ENCODE assay signal across 23 mouse cellular contexts in genomic region chr9:7934419-7934818, GRCm38 (mm10).
DNase-seq lines count a peak whose midpoint lies in the region; ATAC-seq lines count a peak whose summit lies in the region.
"Had no signal": no experiment of that assay in that cellular context is flagged by ENCODE, and none has a peak within 500 bp of the region (broad histone marks: within the 10 kb centered on the region; RNA-seq: fewer than 3 reads in every experiment).

No protein-coding gene starts in this region.

- H3K9ac ChIP-seq in forebrain, embryonic 11.5 days (ENCODE audit: low read length), result no peak overlapping the region
- no peak overlapping the region for H3K9ac ChIP-seq in forebrain, embryonic 12.5 days
- H3K9ac ChIP-seq in midbrain, embryonic 16.5 days (ENCODE audit: low read depth, low read length), result no peak overlapping the region
- H3K9ac ChIP-seq: forebrain, embryonic 15.5 days; kidney, embryonic 15.5 days; limb, embryonic 15.5 days; liver, embryonic 15.5 days; neural tube, embryonic 15.5 days had no signal

- intact Hi-C loops in left cerebral cortex, postnatal 36 days (cut with DNase I), result no loop called here
- intact Hi-C loops in left cerebral cortex, postnatal 4 days (cut with DNase I), result no loop called here

- no peak overlapping the region for H3K4me2 ChIP-seq in forebrain, embryonic 11.5 days (ENCODE audit: low read depth, low read length, severe bottlenecking)
- no peak overlapping the region for H3K4me2 ChIP-seq in forebrain, embryonic 12.5 days
- H3K4me2 ChIP-seq in midbrain, embryonic 16.5 days (ENCODE audit: low read length), result no peak overlapping the region
- H3K4me2 ChIP-seq: forebrain, embryonic 15.5 days; kidney, embryonic 15.5 days; limb, embryonic 15.5 days; liver, embryonic 15.5 days; neural tube, embryonic 15.5 days had no signal

- H3K27ac ChIP-seq in forebrain, embryonic 11.5 days (ENCODE audit: low read depth, low read length), result no peak overlapping the region
- no peak overlapping the region for H3K27ac ChIP-seq in forebrain, embryonic 12.5 days
- no peak overlapping the region for H3K27ac ChIP-seq in hindbrain, embryonic 10.5 days
- H3K27ac ChIP-seq in midbrain, embryonic 16.5 days (ENCODE audit: low read length), result no peak overlapping the region
- H3K27ac ChIP-seq: forebrain, embryonic 15.5 days; gastrocnemius, adult 2 months; kidney, embryonic 15.5 days; limb, embryonic 15.5 days; liver, embryonic 15.5 days; neural tube, embryonic 15.5 days had no signal

- no peak for ATAC-seq in forebrain, embryonic 11.5 days (replicated peaks; ENCODE audit: low FRiP score)
- ATAC-seq in forebrain, embryonic 12.5 days (ENCODE audit: low FRiP score), result no peak
- no peak for ATAC-seq in midbrain, embryonic 16.5 days
- ATAC-seq: forebrain, embryonic 15.5 days; hindbrain, embryonic 16.5 days; intestine, postnatal 0 days; lung, postnatal 0 days had no signal

- H3K27me3 ChIP-seq in forebrain, embryonic 11.5 days (ENCODE audit: control insufficient read depth, insufficient read depth, low read length), result no peaks in the 10 kb centered on the region
- no peaks in the 10 kb centered on the region for H3K27me3 ChIP-seq in forebrain, embryonic 12.5 days
- no peaks in the 10 kb centered on the region for H3K27me3 ChIP-seq in hindbrain, embryonic 10.5 days (ENCODE audit: insufficient read depth, poor library complexity, severe bottlenecking)
- H3K27me3 ChIP-seq in midbrain, embryonic 16.5 days (ENCODE audit: control insufficient read depth, insufficient read depth, low read depth, low read length), result no peaks in the 10 kb centered on the region
- H3K27me3 ChIP-seq: forebrain, embryonic 15.5 days; kidney, embryonic 15.5 days; limb, embryonic 15.5 days; liver, embryonic 15.5 days; neural tube, embryonic 15.5 days had no signal

- H3K9me3 ChIP-seq in forebrain, embryonic 11.5 days (ENCODE audit: control insufficient read depth, low read length), result peaks cover 11% of the 10 kb centered on the region
- peaks cover 11% of the 10 kb centered on the region for H3K9me3 ChIP-seq in forebrain, embryonic 12.5 days
- peaks cover 26% of the 10 kb centered on the region for H3K9me3 ChIP-seq in hindbrain, embryonic 10.5 days
- H3K9me3 ChIP-seq in midbrain, embryonic 16.5 days (replicated peaks; ENCODE audit: control insufficient read depth, low read length, poor library complexity, severe bottlenecking), result 0 out of 2 replicates have a peak, but pooled peaks cover 2% of the 10 kb centered on the region
- H3K9me3 ChIP-seq: G1E; liver, embryonic 15.5 days; neural tube, embryonic 15.5 days had no signal

- no peaks in the 10 kb centered on the region for H3K4me1 ChIP-seq in forebrain, embryonic 11.5 days (replicated peaks; ENCODE audit: control insufficient read depth, insufficient read depth, low read length)
- no peaks in the 10 kb centered on the region for H3K4me1 ChIP-seq in forebrain, embryonic 12.5 days
- H3K4me1 ChIP-seq in hindbrain, embryonic 10.5 days (replicated peaks), result no peaks in the 10 kb centered on the region
- H3K4me1 ChIP-seq in midbrain, embryonic 16.5 days (ENCODE audit: control insufficient read depth, insufficient read depth, low read length), result no peaks in the 10 kb centered on the region
- H3K4me1 ChIP-seq: forebrain, embryonic 15.5 days; kidney, embryonic 15.5 days; liver, embryonic 15.5 days had no signal

- DNase-seq in forebrain, embryonic 11.5 days (ENCODE audit: low spot score), result peak; percentile 28
- DNase-seq in left cerebral cortex, postnatal 36 days (ENCODE audit: low spot score in 2 of 2), result peak; percentile 44 to 51
- DNase-seq in left cerebral cortex, postnatal 4 days, result no peak
- DNase-seq in cerebellum, adult 9-10 months, result peak; percentile 25
- no peak for DNase-seq in hindbrain, embryonic 10.5 days (ENCODE audit: low spot score)
- DNase-seq: adrenal gland, postnatal 25 days; gastrocnemius, adult 2 months; heart, postnatal 4 days; kidney, postnatal 4 days; midbrain, embryonic 14.5 days; thymus, postnatal 25 days had no signal

- H3K4me3 ChIP-seq in forebrain, embryonic 11.5 days (ENCODE audit: low read depth, low read length), result no peak overlapping the region
- no peak overlapping the region for H3K4me3 ChIP-seq in forebrain, embryonic 12.5 days (replicated peaks)
- no peak overlapping the region for H3K4me3 ChIP-seq in hindbrain, embryonic 10.5 days
- no peak overlapping the region for H3K4me3 ChIP-seq in midbrain, embryonic 16.5 days (ENCODE audit: low read depth, low read length)
- H3K4me3 ChIP-seq: forebrain, embryonic 15.5 days; gastrocnemius, adult 2 months; kidney, embryonic 15.5 days; limb, embryonic 15.5 days; liver, embryonic 15.5 days; myocyte; neural tube, embryonic 15.5 days had no signal

- peaks cover 30% of the 10 kb centered on the region for H3K36me3 ChIP-seq in forebrain, embryonic 11.5 days (ENCODE audit: control insufficient read depth, insufficient read depth, low read length)
- H3K36me3 ChIP-seq in forebrain, embryonic 12.5 days (replicated peaks), result peaks cover 71% of the 10 kb centered on the region
- peaks cover 98% of the 10 kb centered on the region for H3K36me3 ChIP-seq in hindbrain, embryonic 10.5 days
- peaks cover 3% of the 10 kb centered on the region; the same call in 1 of the 2 replicates for H3K36me3 ChIP-seq in midbrain, embryonic 16.5 days (ENCODE audit: control insufficient read depth, insufficient read depth, low read length)
- H3K36me3 ChIP-seq: G1E had no signal

- 93% methylated on average over 10 of the region's 10 CpGs for WGBS in forebrain, embryonic 11.5 days
- 96% methylated on average over 10 of the region's 10 CpGs for WGBS in forebrain, embryonic 12.5 days
- 96% methylated on average over 10 of the region's 10 CpGs for WGBS in hindbrain, embryonic 10.5 days
- WGBS in midbrain, embryonic 16.5 days, result 95% methylated on average over 10 of the region's 10 CpGs

Comparison
In these comparisons a context has a peak if more than half of its experiments do, and no peak if none do; other contexts are left out.
1. DNase-seq: peak in forebrain, embryonic 11.5 days (single experiment), left cerebral cortex, postnatal 36 days (2 of 2) and cerebellum, adult 9-10 months (single experiment); none in left cerebral cortex, postnatal 4 days (single experiment) and hindbrain, embryonic 10.5 days (single experiment).